Mouse (Mus musculus) forebrain, embryonic 16.5 days (tissue): ENCODE results near the gene Sult2b1. TPM values are rescaled to one million over a fixed set of nuclear protein-coding genes. Genes with fewer than 3 reads are reported as not detected.

Experiments used
- ATAC-seq: fragments of 200-750 bp; cut with Nextera tagmentation; 2 replicates; pipeline ENCODE4 v1.8.0; 2017; ENCODE audit warnings: mild to moderate bottlenecking, moderate library complexity
- H3K27ac ChIP-seq: fragments of 300-500 bp; sonication (generic); 2 replicates; pipeline ENCODE4 v1.5.1; 2014; ENCODE audit warnings: low read length, control low read depth
- H3K27me3 ChIP-seq: fragments of 300-500 bp; sonication (generic); replicated peaks from 2 replicates; pipeline ENCODE4 v1.6.1; 2014; ENCODE audit warnings: low read length; ENCODE audit not compliant: control insufficient read depth, insufficient read depth
- H3K36me3 ChIP-seq: fragments of 300-500 bp; sonication (generic); 2 replicates; pipeline ENCODE4 v1.6.1; 2014; ENCODE audit not compliant: control insufficient read depth, insufficient read depth
- H3K4me1 ChIP-seq: fragments of 300-500 bp; sonication (generic); replicated peaks from 2 replicates; pipeline ENCODE4 v1.6.1; 2014; ENCODE audit warnings: low read length; ENCODE audit not compliant: control insufficient read depth, insufficient read depth
- H3K4me2 ChIP-seq: fragments of 300-500 bp; sonication (generic); 2 replicates; pipeline ENCODE4 v1.6.1; 2014; ENCODE audit warnings: mild to moderate bottlenecking, low read length, control low read depth
- H3K4me3 ChIP-seq: fragments of 300-500 bp; sonication (generic); replicated peaks from 2 replicates; pipeline ENCODE4 v1.5.1; 2014; ENCODE audit warnings: mild to moderate bottlenecking, low read length, control low read depth
- H3K9ac ChIP-seq: fragments of 300-500 bp; sonication (generic); replicated peaks from 2 replicates; pipeline ENCODE4 v1.6.1; 2014; ENCODE audit warnings: low read depth, low read length, control low read depth
- H3K9me3 ChIP-seq: fragments of 300-500 bp; sonication (generic); 2 replicates; pipeline ENCODE4 v1.6.1; 2016; ENCODE audit warnings: low read length; ENCODE audit not compliant: control insufficient read depth
- WGBS: fragments of 180-500 bp; shearing (Covaris S2); extraction: QIAGEN DNeasy Blood & Tissue Kit; methylation state at CpG from one replicate; pipeline ENCODE4 v1.1.7; 2014; 5-methylcytosine and 5-hydroxymethylcytosine counted together
- polyA plus RNA-seq: library from polyadenylated mRNA; unstranded; fragments of >200 nt; fragmentation: Nextera tagmentation; extraction: Ambion mirVana; gene quantifications from 2 replicates; pipeline ENCODE4 v1.2.1, GENCODE M21; 2015

Gene Sult2b1
- polyA plus RNA-seq, 1 experiment from 2014 or later: 7.1 TPM

DNA sequence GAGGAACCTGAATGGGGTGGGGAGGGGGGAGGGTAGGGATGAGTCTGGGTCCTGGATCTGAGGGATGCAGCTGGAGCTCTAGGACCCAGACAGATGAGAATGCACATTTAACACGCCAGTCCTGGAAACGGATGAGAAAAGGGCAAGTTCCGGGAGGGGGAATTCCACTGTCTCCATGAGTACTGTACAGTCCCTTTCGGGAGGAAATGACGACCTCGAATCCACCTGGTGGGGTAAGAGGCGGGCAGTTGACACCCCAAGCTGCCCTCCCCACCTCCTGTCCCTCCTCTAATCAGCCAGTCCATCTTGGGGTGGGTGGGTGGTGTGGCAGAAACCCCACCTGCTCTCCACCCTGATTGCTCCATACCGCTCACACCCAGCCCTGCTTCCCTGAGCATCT lies 18.5 kb downstream of the Sult2b1 start:
- H3K27me3 ChIP-seq: no peaks in the 10 kb centered on the region
- H3K4me2 ChIP-seq: no peak overlapping the region
- H3K36me3 ChIP-seq: no peaks in the 10 kb centered on the region
- 64% methylated on average over 8 of the region's 8 CpGs for WGBS
- no peaks in the 10 kb centered on the region for H3K4me1 ChIP-seq
- no peaks in the 10 kb centered on the region for H3K9me3 ChIP-seq
- no peak overlapping the region for H3K27ac ChIP-seq
- H3K4me3 ChIP-seq: no peak overlapping the region
- ATAC-seq: no peak
- no peak overlapping the region for H3K9ac ChIP-seq

DNA sequence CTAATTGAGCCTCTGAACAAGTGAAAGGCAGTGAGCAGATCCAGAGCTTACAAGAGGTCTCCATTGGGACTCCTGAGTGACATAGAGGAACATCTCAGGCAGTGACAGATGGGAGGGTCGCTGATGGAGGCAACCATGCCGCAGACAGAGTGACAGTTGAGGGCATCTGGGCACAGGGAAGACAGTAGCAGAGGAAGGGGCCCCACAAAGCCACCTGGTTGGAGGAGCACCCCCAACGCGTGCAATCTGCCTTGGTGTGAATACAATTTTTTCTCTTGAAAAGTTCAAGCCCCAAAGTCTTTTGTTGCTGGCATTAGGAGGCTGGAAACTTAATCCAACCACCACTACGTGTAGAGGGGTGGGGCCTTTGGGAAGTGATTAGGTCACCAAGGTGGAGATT lies 24.3 kb downstream of the Sult2b1 start:
- H3K36me3 ChIP-seq: no peaks in the 10 kb centered on the region
- WGBS: 61% methylated on average over 5 of the region's 5 CpGs
- H3K4me2 ChIP-seq: no peak overlapping the region
- no peak overlapping the region for H3K4me3 ChIP-seq
- H3K27ac ChIP-seq: no peak overlapping the region
- H3K4me1 ChIP-seq: no peaks in the 10 kb centered on the region
- ATAC-seq: no peak
- no peaks in the 10 kb centered on the region for H3K9me3 ChIP-seq
- no peak overlapping the region for H3K9ac ChIP-seq
- H3K27me3 ChIP-seq: peaks cover 18% of the 10 kb centered on the region

DNA sequence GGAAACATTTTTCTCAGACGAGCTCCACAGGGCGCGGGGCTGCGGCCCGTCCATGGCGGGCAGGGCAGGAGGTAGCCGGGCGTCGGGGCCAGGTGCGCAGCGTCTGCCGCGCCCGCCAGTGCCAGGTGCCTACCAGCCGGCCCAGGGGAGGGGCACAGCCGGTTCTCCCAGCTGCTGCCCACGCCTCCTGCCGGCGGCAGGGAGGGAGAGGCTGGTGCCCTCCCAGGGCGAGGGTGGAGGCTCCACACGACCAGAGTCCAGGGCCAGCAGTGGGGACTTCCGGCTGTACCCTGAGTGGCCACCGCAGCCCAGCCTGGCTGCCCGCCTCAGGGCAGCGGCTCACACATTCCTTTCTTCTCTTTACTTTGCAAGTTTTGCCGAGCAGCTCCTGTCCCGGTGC lies 25.1 kb downstream of the Sult2b1 start:
- WGBS: 7% methylated on average over 26 of the region's 27 CpGs
- ATAC-seq: no peak
- no peak overlapping the region for H3K4me2 ChIP-seq
- H3K36me3 ChIP-seq: no peaks in the 10 kb centered on the region
- no peak overlapping the region for H3K27ac ChIP-seq
- H3K4me1 ChIP-seq: no peaks in the 10 kb centered on the region
- H3K27me3 ChIP-seq: peaks cover 18% of the 10 kb centered on the region
- no peak overlapping the region for H3K9ac ChIP-seq
- no peak overlapping the region for H3K4me3 ChIP-seq
- no peaks in the 10 kb centered on the region for H3K9me3 ChIP-seq

DNA sequence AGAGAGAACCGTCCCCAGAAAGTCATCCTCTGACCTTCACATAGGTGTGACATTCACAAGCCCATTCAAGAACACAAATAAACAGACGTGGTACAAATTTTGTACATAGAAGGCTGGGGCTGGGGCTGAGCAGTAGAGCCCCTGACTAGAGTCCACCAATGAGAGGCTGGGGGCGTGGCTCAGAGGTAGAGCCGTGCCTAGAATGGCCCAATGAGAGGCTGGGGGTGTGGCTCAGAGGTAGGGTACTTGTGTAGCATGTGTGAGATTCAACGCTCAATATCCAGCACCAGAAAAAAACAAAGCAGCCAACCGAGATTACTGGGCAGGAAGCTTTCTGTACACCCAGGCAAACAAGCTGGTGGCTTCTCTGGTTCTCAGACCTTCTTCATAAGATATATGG lies 28.8 kb downstream of the Sult2b1 start:
- H3K9me3 ChIP-seq: no peaks in the 10 kb centered on the region
- H3K4me3 ChIP-seq: no peak overlapping the region
- H3K36me3 ChIP-seq: no peaks in the 10 kb centered on the region
- H3K4me1 ChIP-seq: no peaks in the 10 kb centered on the region
- H3K27ac ChIP-seq: no peak overlapping the region
- H3K4me2 ChIP-seq: no peak overlapping the region
- peaks cover 18% of the 10 kb centered on the region for H3K27me3 ChIP-seq
- ATAC-seq: no peak
- no peak overlapping the region for H3K9ac ChIP-seq
- 55% methylated on average over 6 of the region's 6 CpGs for WGBS

DNA sequence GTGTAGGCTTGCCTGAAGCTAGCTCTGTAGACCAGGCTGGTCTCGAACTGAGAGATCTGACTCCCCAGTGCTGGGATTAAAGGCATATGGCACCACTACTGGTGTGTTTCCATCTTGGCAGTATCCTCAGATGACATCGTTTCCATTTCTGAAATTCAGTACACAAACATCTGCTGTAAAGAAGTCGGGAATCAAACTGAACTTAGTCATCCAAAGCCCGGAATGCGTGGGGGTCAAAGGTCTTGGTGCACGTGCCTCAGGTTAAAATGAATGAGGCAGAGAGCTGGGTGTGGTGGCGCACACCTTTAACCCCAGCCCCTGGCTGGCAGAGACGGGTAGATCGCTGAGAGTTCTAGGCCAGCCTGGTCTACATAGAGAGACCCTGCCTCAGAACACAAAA lies 34.3 kb downstream of the Sult2b1 start:
- Histone ChIP-seq H3K4me3 (no peak overlapping the region), H3K4me1 (peaks cover 4% of the 10 kb centered on the region), H3K27ac (no peak overlapping the region), H3K4me2 (no peak overlapping the region), H3K27me3 (no peaks in the 10 kb centered on the region), H3K36me3 (no peaks in the 10 kb centered on the region), H3K9ac (no peak overlapping the region), H3K9me3 (no peaks in the 10 kb centered on the region)
- no peak for ATAC-seq
- 74% methylated on average over 9 of the region's 9 CpGs for WGBS

DNA sequence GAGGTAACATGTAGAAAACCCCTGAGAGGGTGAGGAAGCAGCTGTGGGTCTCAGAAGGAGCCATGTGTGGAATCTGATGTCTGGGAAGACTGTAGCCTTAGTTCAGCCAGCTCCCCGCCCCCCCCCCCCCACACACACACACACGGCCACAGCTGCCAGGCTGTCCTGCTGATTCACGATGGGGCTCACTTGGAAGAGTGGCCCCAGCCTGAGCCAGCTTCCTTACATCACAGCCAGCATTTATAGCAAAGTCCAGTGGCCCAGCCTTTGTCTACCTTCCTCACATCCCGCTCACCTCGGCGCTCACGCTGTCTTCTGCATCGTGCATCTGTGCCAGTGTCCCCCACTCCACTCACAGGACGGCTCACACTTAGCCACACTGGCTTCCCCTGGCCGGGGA lies 35.1 kb downstream of the Sult2b1 start:
- Histone ChIP-seq H3K4me1 (peaks cover 4% of the 10 kb centered on the region), H3K9ac (no peak overlapping the region), H3K4me2 (no peak overlapping the region), H3K9me3 (no peaks in the 10 kb centered on the region), H3K27me3 (no peaks in the 10 kb centered on the region), H3K36me3 (no peaks in the 10 kb centered on the region), H3K4me3 (no peak overlapping the region), H3K27ac (no peak overlapping the region)
- no peak for ATAC-seq
- 38% methylated on average over 10 of the region's 10 CpGs for WGBS

DNA sequence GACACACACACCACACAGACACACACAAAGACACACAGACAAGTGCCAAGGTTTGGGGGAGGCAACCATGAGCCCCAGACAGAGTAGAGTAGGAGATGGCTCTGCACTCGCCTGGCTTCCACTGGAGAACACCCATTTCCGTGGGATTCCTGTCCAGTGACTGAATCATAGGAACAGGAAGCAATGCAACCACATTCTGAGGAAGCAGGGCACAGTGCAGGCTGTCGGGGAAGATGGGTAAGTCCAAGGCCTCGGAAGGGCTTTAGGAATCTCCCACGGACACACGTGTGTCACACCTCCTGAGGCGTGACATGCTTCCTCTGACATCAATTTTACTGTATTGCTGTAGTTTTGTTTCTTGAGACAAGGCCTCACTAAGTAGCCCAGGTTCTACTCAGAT lies 36.4 kb downstream of the Sult2b1 start:
- Histone ChIP-seq H3K27ac (no peak overlapping the region), H3K9ac (no peak overlapping the region), H3K4me3 (no peak overlapping the region), H3K9me3 (no peaks in the 10 kb centered on the region), H3K4me2 (no peak overlapping the region), H3K27me3 (no peaks in the 10 kb centered on the region), H3K36me3 (no peaks in the 10 kb centered on the region), H3K4me1 (peaks cover 4% of the 10 kb centered on the region)
- 79% methylated on average over 7 of the region's 7 CpGs for WGBS
- ATAC-seq: no peak

DNA sequence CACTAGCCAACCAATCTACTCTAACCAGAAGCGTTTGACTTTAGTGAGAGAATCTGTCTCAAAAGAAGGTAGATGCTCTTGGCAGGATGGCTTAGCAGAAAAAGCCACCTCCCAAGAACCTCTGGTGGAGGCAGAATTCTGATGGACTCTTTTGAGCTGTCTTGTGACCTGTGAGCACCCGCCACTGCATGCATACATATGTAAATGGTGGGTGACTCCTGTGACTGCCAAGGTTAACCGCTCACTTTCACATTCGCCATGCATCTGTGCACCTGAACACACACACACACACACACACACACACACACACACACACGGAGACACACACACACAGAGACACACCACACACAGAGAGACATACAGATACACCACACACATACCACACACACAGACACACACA lies 37.0 kb downstream of the Sult2b1 start:
- Histone ChIP-seq H3K27ac (no peak overlapping the region), H3K36me3 (no peaks in the 10 kb centered on the region), H3K4me3 (no peak overlapping the region), H3K9ac (no peak overlapping the region), H3K4me2 (no peak overlapping the region), H3K9me3 (no peaks in the 10 kb centered on the region), H3K4me1 (peaks cover 4% of the 10 kb centered on the region), H3K27me3 (no peaks in the 10 kb centered on the region)
- no peak for ATAC-seq
- 85% methylated on average over 5 of the region's 5 CpGs for WGBS

DNA sequence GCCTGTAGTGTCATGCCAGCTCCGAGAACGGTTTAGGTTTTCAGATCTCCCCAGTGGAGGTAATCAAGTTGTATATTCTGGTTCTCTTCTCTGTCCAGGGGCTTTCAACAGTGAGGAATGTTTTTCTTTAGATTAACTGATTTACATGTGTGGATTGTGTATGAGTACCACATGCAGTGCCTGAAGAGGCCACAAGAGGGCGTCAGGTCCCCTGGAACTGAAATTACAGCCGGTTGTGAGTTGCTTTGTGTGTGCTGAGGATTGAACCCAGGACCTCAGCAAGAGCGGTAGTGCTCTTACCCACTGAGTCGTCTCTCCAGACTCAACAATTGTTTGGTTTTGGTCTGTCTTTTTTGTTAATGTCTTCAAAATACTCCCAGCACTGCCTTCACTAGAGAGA lies 38.0 kb downstream of the Sult2b1 start:
- H3K4me2 ChIP-seq: no peak overlapping the region
- WGBS: 68% methylated on average over 6 of the region's 6 CpGs

DNA sequence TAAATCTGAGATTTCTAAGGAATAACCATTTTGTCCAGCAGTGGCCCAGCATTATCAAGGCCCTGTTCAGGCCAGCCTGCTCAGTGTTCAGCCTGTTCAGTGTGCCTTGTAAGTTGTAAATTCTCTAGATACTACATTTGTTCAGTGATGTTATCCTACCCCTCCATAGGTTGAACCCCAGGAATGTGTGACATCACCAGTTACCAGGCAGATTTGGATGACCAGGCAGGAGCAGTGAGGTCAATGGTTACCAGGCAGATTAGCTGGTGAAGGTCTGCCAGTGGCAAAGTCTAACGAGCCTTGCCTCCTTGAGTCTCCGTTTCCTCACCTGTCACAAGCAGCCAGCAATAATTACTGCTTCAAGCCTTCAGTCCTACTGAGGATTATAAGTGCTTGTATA lies 40.1 kb downstream of the Sult2b1 start:
- Histone ChIP-seq H3K27ac (no peak overlapping the region), H3K9me3 (no peaks in the 10 kb centered on the region), H3K4me2 (no peak overlapping the region), H3K27me3 (no peaks in the 10 kb centered on the region), H3K9ac (no peak overlapping the region), H3K4me1 (peaks cover 2% of the 10 kb centered on the region), H3K4me3 (no peak overlapping the region), H3K36me3 (no peaks in the 10 kb centered on the region)
- 25% methylated on average over 2 of the region's 2 CpGs for WGBS
- ATAC-seq: no peak

More for the DNA sequence above, 38.0 kb downstream of the Sult2b1 start:
- no peak overlapping the region for H3K9ac ChIP-seq
- no peak overlapping the region for H3K4me3 ChIP-seq
- H3K27ac ChIP-seq: no peak overlapping the region
- H3K27me3 ChIP-seq: no peaks in the 10 kb centered on the region
- H3K4me1 ChIP-seq: peaks cover 6% of the 10 kb centered on the region
- ATAC-seq: no peak
- no peaks in the 10 kb centered on the region for H3K9me3 ChIP-seq
- no peaks in the 10 kb centered on the region for H3K36me3 ChIP-seq
